Mouse (Mus musculus): ENCODE results near the gene 4933407L21Rik. TPM values are rescaled to one million over a fixed set of nuclear protein-coding genes. Genes with fewer than 3 reads are reported as not detected.

Gene 4933407L21Rik
- polyA plus RNA-seq, 1 experiment from 2014 or later: 8.9 TPM

- Histone ChIP-seq H3K27ac (no peak overlapping the region), H3K4me3 (no peak overlapping the region), H3K4me1 (no peaks in the 10 kb centered on the region), H3K27me3 (replicated peaks) (no peaks in the 10 kb centered on the region), H3K9me3 (no peaks in the 10 kb centered on the region), H3K36me3 (replicated peaks) (no peaks in the 10 kb centered on the region), H3K4me2 (no peak overlapping the region), H3K9ac (no peak overlapping the region)
- ATAC-seq (replicated peaks): no peak
- 85% methylated on average over 8 of the region's 8 CpGs for WGBS
These were observed 14.0 kb downstream of the 4933407L21Rik start for GRCm38 (mm10) chr1:85942318-85942717.

DNA sequence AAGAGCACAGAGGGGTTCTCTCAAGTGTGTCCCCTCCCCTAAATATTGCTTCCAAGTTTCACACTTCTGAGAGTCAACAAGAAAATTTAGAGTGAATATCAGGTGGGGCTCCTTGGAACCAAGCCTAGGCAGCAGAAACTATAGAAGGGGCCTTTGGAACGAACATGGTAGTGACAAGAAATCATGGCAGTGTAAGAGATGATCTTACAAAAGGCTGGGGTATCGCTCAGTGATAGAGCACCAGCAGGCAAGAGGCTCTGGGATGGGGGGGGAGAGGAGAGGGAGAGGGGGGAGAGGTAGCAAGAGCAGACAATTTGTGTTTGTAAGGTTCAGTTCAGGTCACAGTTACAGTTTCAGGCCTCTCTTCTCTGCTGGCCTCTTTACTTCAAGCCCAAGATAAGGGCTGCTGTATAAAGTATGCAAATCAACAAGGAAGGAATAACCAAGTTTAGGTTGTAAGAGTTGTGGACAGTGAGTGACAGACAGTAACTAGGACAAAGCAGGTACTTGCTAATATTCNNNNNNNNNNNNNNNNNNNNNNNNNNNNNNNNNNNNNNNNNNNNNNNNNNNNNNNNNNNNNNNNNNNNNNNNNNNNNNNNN is 20.9 kb downstream of the 4933407L21Rik start:
- 91% methylated on average over 2 of the region's 2 CpGs for WGBS
- Histone ChIP-seq H3K4me2 (no peak overlapping the region), H3K36me3 (replicated peaks) (no peaks in the 10 kb centered on the region), H3K9me3 (no peaks in the 10 kb centered on the region), H3K27me3 (replicated peaks) (no peaks in the 10 kb centered on the region), H3K9ac (no peak overlapping the region), H3K4me1 (no peaks in the 10 kb centered on the region), H3K4me3 (no peak overlapping the region), H3K27ac (no peak overlapping the region)
- ATAC-seq (replicated peaks): no peak

- Histone ChIP-seq H3K27me3 (replicated peaks) (no peaks in the 10 kb centered on the region), H3K9ac (no peak overlapping the region), H3K36me3 (replicated peaks) (no peaks in the 10 kb centered on the region), H3K4me3 (no peak overlapping the region), H3K4me1 (peaks cover 9% of the 10 kb centered on the region; the same call in 1 of the 2 replicates), H3K9me3 (no peaks in the 10 kb centered on the region), H3K27ac (no peak overlapping the region), H3K4me2 (no peak overlapping the region)
- WGBS: 84% methylated on average over 3 of the region's 3 CpGs
- ATAC-seq (replicated peaks): no peak
These were observed 26.9 kb downstream of the 4933407L21Rik start for GRCm38 (mm10) chr1:85955150-85955549.

DNA sequence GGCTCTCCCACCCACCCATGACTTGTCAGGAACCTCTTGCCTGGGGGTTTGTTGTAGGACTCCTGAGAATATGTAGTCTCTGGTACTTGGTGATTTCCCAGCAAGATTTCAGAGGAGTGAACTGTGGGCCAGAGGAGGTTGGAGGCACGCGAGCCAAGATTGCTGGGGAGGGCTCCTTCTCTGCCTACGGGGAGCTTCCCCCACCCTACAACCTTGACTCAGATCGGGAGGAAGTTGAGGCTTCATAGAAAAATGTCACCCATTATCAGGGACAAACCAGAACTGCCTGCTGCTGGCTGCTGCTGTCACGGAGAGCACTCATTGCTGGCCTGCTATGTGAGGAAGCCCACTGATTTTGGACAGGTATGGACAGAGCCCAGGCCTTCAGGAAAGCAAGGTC is 29.0 kb downstream of the 4933407L21Rik start:
- Histone ChIP-seq H3K27ac (no peak overlapping the region), H3K4me3 (no peak overlapping the region), H3K9ac (no peak overlapping the region), H3K27me3 (replicated peaks) (no peaks in the 10 kb centered on the region), H3K36me3 (replicated peaks) (no peaks in the 10 kb centered on the region), H3K4me2 (no peak overlapping the region), H3K4me1 (peaks cover 9% of the 10 kb centered on the region; the same call in 1 of the 2 replicates), H3K9me3 (no peaks in the 10 kb centered on the region)
- ATAC-seq (replicated peaks): no peak
- 75% methylated on average over 5 of the region's 5 CpGs for WGBS

DNA sequence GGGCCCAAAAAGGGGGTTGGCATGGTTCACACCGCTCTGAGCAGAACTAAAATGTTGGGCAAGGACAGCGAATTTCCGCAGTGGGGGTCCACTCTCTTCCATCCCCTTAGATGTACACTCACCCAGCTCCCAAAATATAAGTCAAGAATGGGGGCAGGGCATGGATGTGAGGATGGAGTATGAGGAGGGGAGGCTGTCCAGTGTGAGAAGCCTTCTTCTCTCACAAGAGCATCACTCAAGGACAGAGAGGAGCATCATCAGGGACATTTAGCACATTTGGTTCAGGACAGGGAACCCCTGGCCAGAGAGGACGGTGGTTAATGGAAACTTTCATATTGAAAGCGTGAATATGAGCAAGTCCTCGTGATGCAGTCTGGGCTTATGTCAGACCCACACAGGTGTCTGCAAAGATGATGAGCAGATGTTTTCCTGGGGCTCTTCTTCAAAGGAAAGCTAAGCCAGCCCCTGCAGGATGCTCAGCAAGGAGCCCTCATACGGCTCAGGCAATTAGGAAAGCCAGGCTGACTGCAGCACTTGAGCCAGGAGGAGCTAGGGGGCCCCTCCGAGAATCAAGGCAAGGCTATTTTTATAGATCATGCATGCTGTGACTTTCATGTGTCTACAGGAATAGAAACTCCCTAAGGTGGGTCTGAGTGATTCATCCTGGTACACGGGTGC is 29.8 kb downstream of the 4933407L21Rik start:
- no peaks in the 10 kb centered on the region for H3K36me3 ChIP-seq (replicated peaks)
- H3K4me2 ChIP-seq: no peak overlapping the region
- H3K4me3 ChIP-seq: no peak overlapping the region
- no peaks in the 10 kb centered on the region for H3K27me3 ChIP-seq (replicated peaks)
- no peak overlapping the region for H3K9ac ChIP-seq
- peak; percentile 86 for ATAC-seq (replicated peaks)
- WGBS: 47% methylated on average over 9 of the region's 9 CpGs
- peaks cover 9% of the 10 kb centered on the region; the same call in 1 of the 2 replicates for H3K4me1 ChIP-seq
- H3K27ac ChIP-seq: 0 out of 2 replicates have a peak overlapping the region, but pooled peaks have one; percentile 29
- H3K9me3 ChIP-seq: no peaks in the 10 kb centered on the region

DNA sequence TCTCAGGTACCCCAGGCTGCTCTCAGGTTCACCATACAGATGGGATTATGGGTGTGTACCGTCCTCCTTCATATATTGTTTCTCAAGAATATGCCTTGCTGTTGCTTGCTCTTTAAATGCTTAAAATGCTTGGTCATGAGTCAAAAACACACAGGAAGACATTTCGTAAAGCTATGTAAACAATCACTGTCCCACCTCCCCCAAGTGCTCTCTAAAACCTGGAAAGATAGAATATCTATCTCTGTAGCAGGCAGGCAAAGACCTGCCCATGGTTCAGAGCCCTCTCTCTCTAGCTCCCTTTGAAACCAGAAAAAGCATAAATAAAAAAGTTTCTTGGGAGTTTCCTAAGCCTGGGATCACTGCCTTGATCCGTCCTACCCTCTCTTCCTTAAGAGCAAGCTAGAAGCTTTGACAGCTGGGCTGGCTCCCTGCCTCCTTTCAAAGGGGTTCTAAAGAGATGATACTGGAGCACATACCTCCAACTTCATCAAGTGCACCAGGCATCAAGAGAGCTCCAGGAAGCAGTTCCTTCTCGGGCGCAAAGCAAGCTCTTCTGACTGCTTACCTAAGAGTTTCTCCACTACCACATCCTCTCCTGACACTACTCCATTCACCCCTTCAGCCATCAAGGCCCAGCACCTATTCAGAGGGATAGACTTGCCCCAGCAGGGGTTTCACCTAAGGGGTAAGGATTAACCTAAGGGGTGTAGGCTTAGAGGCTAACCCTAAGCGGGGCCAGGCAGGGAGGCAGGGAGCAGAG is 31.0 kb downstream of the 4933407L21Rik start:
- Histone ChIP-seq H3K4me3 (no peak overlapping the region), H3K36me3 (replicated peaks) (no peaks in the 10 kb centered on the region), H3K27ac (no peak overlapping the region), H3K9ac (no peak overlapping the region), H3K4me2 (no peak overlapping the region), H3K4me1 (peaks cover 9% of the 10 kb centered on the region; the same call in 1 of the 2 replicates), H3K9me3 (no peaks in the 10 kb centered on the region), H3K27me3 (replicated peaks) (no peaks in the 10 kb centered on the region)
- ATAC-seq (replicated peaks): no peak
- WGBS: 68% methylated on average over 6 of the region's 6 CpGs

DNA sequence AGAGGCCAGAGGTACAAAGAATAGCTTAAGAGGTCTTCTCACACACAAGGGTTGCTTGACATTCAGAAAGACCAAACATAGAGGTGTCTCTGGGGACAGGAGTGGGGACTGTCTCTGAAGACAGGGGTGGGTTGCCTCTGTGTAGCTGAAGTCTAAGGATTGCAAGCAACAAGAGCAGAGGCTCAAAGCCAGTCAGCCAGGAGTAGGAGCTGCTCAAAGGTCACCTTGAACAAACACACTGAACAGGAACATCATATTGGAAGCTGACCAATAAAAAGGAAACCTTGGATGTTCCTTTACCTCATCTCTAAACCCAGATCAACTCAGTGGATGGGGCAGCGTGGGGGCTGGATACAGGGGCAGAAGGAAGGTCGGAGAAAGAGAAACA is 31.6 kb downstream of the 4933407L21Rik start:
- no peaks in the 10 kb centered on the region for H3K36me3 ChIP-seq (replicated peaks)
- 83% methylated on average over 2 of the region's 2 CpGs for WGBS
- H3K9ac ChIP-seq: no peak overlapping the region
- no peak for ATAC-seq (replicated peaks)
- H3K27ac ChIP-seq: no peak overlapping the region
- no peak overlapping the region for H3K4me3 ChIP-seq
- H3K4me1 ChIP-seq: peaks cover 9% of the 10 kb centered on the region; the same call in 1 of the 2 replicates
- H3K9me3 ChIP-seq: no peaks in the 10 kb centered on the region
- H3K27me3 ChIP-seq (replicated peaks): no peaks in the 10 kb centered on the region
- H3K4me2 ChIP-seq: no peak overlapping the region

DNA sequence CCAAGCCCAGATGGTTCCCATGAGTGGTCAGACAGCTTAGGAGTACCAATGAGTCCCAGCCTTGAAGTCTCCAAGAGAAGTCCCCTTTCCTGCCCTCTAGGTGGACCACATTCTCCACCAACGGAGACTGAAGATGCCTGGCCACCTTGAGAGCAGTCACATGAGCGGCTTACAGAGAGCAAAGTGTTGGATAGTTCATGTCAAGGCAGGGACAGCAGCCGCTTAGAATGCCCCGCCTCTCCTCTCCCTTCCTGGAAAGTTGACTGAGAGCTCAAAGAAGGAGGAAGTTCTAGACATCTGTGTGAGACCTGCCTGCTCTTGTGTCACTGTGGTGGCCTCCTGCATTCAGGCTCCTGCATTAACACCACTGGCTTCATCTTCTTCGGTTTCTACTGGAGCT is 32.6 kb downstream of the 4933407L21Rik start, which contains the start of gene Gpr55:
Gene Gpr55, minus strand, starts transcription at position 135 of the 400 bp plus-strand sequence.
- H3K9ac ChIP-seq: no peak within 1 kb of the TSS
- no peaks in the 10 kb centered on the region for H3K36me3 ChIP-seq (replicated peaks)
- no peaks in the 10 kb centered on the region for H3K27me3 ChIP-seq (replicated peaks)
- peaks cover 9% of the 10 kb centered on the region; the same call in 1 of the 2 replicates for H3K4me1 ChIP-seq
- no peak within 1 kb of the TSS for H3K4me3 ChIP-seq
- no peaks in the 10 kb centered on the region for H3K9me3 ChIP-seq
- no peak for ATAC-seq (replicated peaks)
- no peak within 1 kb of the TSS for H3K27ac ChIP-seq
- WGBS: 80% methylated on average over 5 of the region's 5 CpGs
- no peak within 1 kb of the TSS for H3K4me2 ChIP-seq

- WGBS: 91% methylated on average over 3 of the region's 3 CpGs
- no peaks in the 10 kb centered on the region for H3K9me3 ChIP-seq
- no peaks in the 10 kb centered on the region for H3K27me3 ChIP-seq (replicated peaks)
These were observed 33.8 kb downstream of the 4933407L21Rik start for GRCm38 (mm10) chr1:85962081-85962480.

GRCm38 (mm10) chr1:85965856-85966255 is 37.6 kb downstream of the 4933407L21Rik start:
- Histone ChIP-seq H3K4me2 (no peak overlapping the region), H3K4me3 (no peak overlapping the region), H3K27ac (no peak overlapping the region), H3K27me3 (replicated peaks) (no peaks in the 10 kb centered on the region), H3K36me3 (replicated peaks) (no peaks in the 10 kb centered on the region), H3K9ac (no peak overlapping the region), H3K9me3 (no peaks in the 10 kb centered on the region), H3K4me1 (no peaks in the 10 kb centered on the region)
- WGBS: 79% methylated on average over 3 of the region's 3 CpGs
- ATAC-seq (replicated peaks): no peak

More at GRCm38 (mm10) chr1:85962081-85962480, 33.8 kb downstream of the 4933407L21Rik start:
- H3K9ac ChIP-seq: no peak overlapping the region
- ATAC-seq (replicated peaks): no peak
- H3K4me1 ChIP-seq: peaks cover 9% of the 10 kb centered on the region; the same call in 1 of the 2 replicates
- H3K27ac ChIP-seq: no peak overlapping the region
- H3K4me2 ChIP-seq: no peak overlapping the region
- no peak overlapping the region for H3K4me3 ChIP-seq
- H3K36me3 ChIP-seq (replicated peaks): no peaks in the 10 kb centered on the region

DNA sequence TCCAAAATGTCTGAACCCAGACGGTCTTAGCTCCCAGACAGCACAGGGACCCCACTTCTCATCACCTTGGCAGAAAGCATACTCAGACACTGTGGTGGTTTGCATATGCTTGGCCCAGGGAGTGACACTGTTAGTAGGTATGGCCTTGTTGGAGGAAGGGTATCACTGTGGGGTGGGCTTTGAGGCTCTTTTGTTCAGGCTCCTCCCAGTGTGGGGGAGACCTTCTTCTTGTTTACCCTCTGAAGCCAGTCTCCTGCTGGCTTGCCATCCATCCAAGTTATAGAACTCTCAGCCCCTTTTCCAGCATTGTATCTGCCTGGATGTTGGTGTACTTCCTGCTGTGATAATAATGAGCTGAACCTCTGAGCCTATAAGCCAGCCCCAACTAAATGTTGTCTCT is 40.8 kb downstream of the 4933407L21Rik start:
- Histone ChIP-seq H3K4me2 (no peak overlapping the region), H3K4me1 (no peaks in the 10 kb centered on the region), H3K27me3 (replicated peaks) (no peaks in the 10 kb centered on the region), H3K9me3 (no peaks in the 10 kb centered on the region), H3K36me3 (replicated peaks) (no peaks in the 10 kb centered on the region), H3K4me3 (no peak overlapping the region), H3K27ac (no peak overlapping the region), H3K9ac (no peak overlapping the region)
- 0 out of 2 replicates have a peak, but pooled peaks have one; percentile 63 for ATAC-seq (replicated peaks)
- 59% methylated on average over 1 of the region's 1 CpGs for WGBS

GRCm38 (mm10) chr1:85969519-85969918 is 41.2 kb downstream of the 4933407L21Rik start:
- no peaks in the 10 kb centered on the region for H3K27me3 ChIP-seq (replicated peaks)
- WGBS: 60% methylated on average over 1 of the region's 1 CpGs
- H3K27ac ChIP-seq: no peak overlapping the region
- no peak overlapping the region for H3K4me3 ChIP-seq
- H3K4me2 ChIP-seq: no peak overlapping the region
- no peaks in the 10 kb centered on the region for H3K4me1 ChIP-seq
- H3K36me3 ChIP-seq (replicated peaks): no peaks in the 10 kb centered on the region
- H3K9ac ChIP-seq: no peak overlapping the region
- ATAC-seq (replicated peaks): peak; percentile 63
- H3K9me3 ChIP-seq: no peaks in the 10 kb centered on the region

All from midbrain, embryonic 15.5 days (tissue).